Mouse (Mus musculus): Measurements from ENCODE around the gene Fbxo9.

- TF ChIP-seq MAX (IDR thresholded peaks at IDR 0.05; ENCODE audit: low read depth) (no peak), POLR2A (IDR thresholded peaks at IDR 0.05; ENCODE audit: insufficient read length, low read depth) (no peak), POLR2AphosphoS2 (IDR thresholded peaks at IDR 0.05; ENCODE audit: insufficient read length, low read depth) (no peak), MYOD1 (IDR thresholded peaks at IDR 0.05; ENCODE audit: control insufficient read depth in 1 of 3, insufficient read length in 2 of 3, low read depth in 2 of 3) (no peak), MYOG (IDR thresholded peaks at IDR 0.05; ENCODE audit: control insufficient read depth in 1 of 3, insufficient read depth in 1 of 3, insufficient read length in 2 of 3, low read depth in 2 of 3) (no peak), USF1 (IDR thresholded peaks at IDR 0.05; ENCODE audit: low read depth) (no peak), TCF12 (IDR thresholded peaks at IDR 0.05; ENCODE audit: insufficient read depth, poor library complexity, severe bottlenecking) (no peak), REST (IDR thresholded peaks at IDR 0.05; ENCODE audit: insufficient read depth, insufficient read length) (no peak), E2F4 (IDR thresholded peaks at IDR 0.05; ENCODE audit: insufficient read depth) (no peak), SRF (IDR thresholded peaks at IDR 0.05; ENCODE audit: control insufficient read depth, insufficient read length, low read depth) (no peak), TCF3 (IDR thresholded peaks at IDR 0.05; ENCODE audit: insufficient read length, low read depth) (no peak), CEBPB (IDR thresholded peaks at IDR 0.05; ENCODE audit: insufficient read depth, poor library complexity, severe bottlenecking) (no peak)
These were observed 1.3 kb downstream of the Fbxo9 start for GRCm38 (mm10) chr9:78107582-78107911.
